Mouse (Mus musculus): ENCODE measurements at regions not wholly inside any gene's neighbourhood (a gene's known extent, or its start where the extent isn't known, plus 50 kb on each side); places are given as distances from the start of the nearest gene placed in this dataset.

DNA sequence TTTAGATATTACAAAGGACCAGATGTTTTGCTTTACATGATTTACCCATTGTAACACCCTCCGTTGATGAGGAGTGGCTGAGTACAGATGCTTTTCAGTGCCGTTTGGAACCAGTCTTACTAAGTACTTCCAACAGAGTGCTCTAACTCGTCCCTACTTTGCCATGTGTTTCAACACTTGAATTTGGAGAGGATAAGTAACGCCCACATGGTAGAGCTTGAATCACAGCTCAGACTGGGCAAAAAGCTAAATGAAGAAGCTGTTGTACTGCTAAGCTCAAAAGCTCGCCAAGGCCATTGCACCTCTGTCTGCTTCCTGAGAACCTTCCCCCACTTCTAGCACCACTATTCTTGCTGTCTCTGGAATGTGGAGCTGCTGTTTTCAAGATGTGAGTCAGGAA is 471.1 kb downstream of the Nfib start:
- no peaks in the 10 kb centered on the region for H3K9me3 ChIP-seq (ENCODE audit: control insufficient read depth, insufficient read depth, low read depth, low read length)
- H3K4me1 ChIP-seq (ENCODE audit: control insufficient read depth in 2 of 2, insufficient read depth in 2 of 2, low read length in 2 of 2, poor library complexity in 1 of 2) = no peaks in the 10 kb centered on the region
- in situ Hi-C loops (cut with MboI; ENCODE audit: low sequenced_read_pairs in 2 of 2, unreplicated experiment in 2 of 2) = no loop called here
- no peaks in the 10 kb centered on the region for H3K36me3 ChIP-seq (ENCODE audit: control insufficient read depth, insufficient read depth, low read length, poor library complexity, severe bottlenecking)
- H3K4me3 ChIP-seq (ENCODE audit: insufficient read depth in 1 of 2, low read depth in 1 of 2, low read length in 2 of 2, poor library complexity in 1 of 2, severe bottlenecking in 1 of 2) = no peak overlapping the region
- H3K9ac ChIP-seq (ENCODE audit: insufficient read depth, low read depth, low read length, poor library complexity, severe bottlenecking) = no peak overlapping the region
- H3K27ac ChIP-seq (ENCODE audit: insufficient read depth, low read depth, low read length, poor library complexity, severe bottlenecking) = no peak overlapping the region
- no peak for DNase-seq (ENCODE audit: low read depth, low spot score)
- TF ChIP-seq CHD2 (IDR thresholded peaks at IDR 0.05; ENCODE audit: low read depth, low read length) (no peak), ZC3H11A (IDR thresholded peaks at IDR 0.05; ENCODE audit: borderline replicate concordance, low read depth, low read length) (no peak)

DNA sequence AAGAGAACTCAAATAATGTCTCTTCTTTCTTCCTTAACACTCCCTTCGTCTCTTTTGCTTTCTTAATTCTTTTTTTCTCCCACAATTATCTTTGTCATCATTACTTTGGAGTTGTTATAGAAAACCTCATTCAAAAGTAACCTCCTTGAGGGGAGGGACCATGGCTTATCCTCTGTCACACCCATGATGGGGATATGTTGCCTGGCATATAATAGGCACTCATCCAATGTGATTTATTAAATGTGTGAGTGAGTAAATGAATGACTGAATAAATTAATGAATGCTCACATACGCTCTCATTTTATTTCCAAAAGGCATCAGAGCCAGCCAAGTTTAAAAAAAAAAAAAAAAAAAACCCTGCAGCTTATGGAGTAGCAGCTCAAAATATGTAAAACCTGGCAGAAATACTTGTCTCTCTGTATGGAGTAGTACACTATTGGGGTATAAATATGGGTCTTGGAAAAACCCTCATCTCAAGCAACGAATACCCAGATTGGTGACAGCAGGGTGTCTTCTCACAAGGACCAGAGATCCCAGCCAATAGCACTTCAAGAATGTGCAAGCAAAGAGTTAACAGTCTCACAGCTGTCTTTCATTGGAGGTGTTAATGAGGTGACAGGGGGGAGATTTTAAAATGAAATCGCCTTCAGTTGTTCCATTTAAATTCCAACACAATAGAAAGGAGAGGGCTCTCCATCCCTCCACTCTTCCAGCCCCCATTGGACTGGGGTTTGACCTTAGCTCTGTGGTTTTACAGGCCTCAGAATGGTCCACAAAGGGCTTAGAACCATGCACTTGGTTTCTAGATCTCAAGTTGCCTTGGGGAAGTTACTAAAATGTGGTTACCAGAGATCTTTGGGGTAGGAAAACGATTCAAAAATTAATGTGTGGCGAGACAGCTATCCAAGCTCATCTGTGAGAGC is 479.1 kb downstream of the Nfib start:
- no peak for DNase-seq (ENCODE audit: low read depth, low spot score)
- Histone ChIP-seq H3K36me3 (ENCODE audit: control insufficient read depth, insufficient read depth, low read length, poor library complexity, severe bottlenecking) (no peaks in the 10 kb centered on the region), H3K4me1 (ENCODE audit: control insufficient read depth in 2 of 2, insufficient read depth in 2 of 2, low read length in 2 of 2, poor library complexity in 1 of 2) (no peaks in the 10 kb centered on the region), H3K27ac (ENCODE audit: insufficient read depth, low read depth, low read length, poor library complexity, severe bottlenecking) (no peak overlapping the region), H3K9ac (ENCODE audit: insufficient read depth, low read depth, low read length, poor library complexity, severe bottlenecking) (no peak overlapping the region), H3K9me3 (ENCODE audit: control insufficient read depth, insufficient read depth, low read depth, low read length) (no peaks in the 10 kb centered on the region), H3K4me3 (ENCODE audit: insufficient read depth in 1 of 2, low read depth in 1 of 2, low read length in 2 of 2, poor library complexity in 1 of 2, severe bottlenecking in 1 of 2) (no peak overlapping the region)
- TF ChIP-seq ZC3H11A (IDR thresholded peaks at IDR 0.05; ENCODE audit: borderline replicate concordance, low read depth, low read length) = no peak
- TF ChIP-seq MAFK (IDR thresholded peaks at IDR 0.05; ENCODE audit: insufficient read depth, low read depth, low read length) = no peak
- no peak for TF ChIP-seq CHD2 (IDR thresholded peaks at IDR 0.05; ENCODE audit: low read depth, low read length)
- no peak for TF ChIP-seq HCFC1 (IDR thresholded peaks at IDR 0.05; ENCODE audit: borderline replicate concordance, insufficient read depth, low read length)
- TF ChIP-seq ZNF384 (IDR thresholded peaks at IDR 0.05; ENCODE audit: low read depth, low read length) = no peak
- in situ Hi-C loops (cut with MboI; ENCODE audit: low sequenced_read_pairs in 2 of 2, unreplicated experiment in 2 of 2) = no loop called here

DNA sequence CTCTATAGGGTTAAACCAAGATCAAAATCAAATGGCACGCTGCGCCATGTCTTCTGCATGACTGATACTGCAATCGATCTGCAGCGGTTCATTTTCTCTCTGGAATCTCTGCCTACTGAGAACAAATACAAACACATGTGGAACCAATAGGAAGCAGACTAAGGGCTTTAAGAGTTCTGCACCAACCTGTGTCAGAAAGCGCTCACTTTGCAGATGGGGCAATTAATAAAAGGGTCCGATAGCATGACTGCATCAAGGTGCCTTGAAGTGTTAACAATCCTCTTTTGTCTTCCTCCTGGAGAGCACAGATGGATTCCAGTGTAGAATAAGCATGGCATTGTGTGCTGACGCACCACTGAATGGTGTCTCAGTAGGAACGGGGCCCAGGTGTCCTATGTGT is 484.8 kb downstream of the Nfib start:
- Histone ChIP-seq H3K4me1 (ENCODE audit: control insufficient read depth in 2 of 2, insufficient read depth in 2 of 2, low read length in 2 of 2, poor library complexity in 1 of 2) (no peaks in the 10 kb centered on the region), H3K36me3 (ENCODE audit: control insufficient read depth, insufficient read depth, low read length, poor library complexity, severe bottlenecking) (no peaks in the 10 kb centered on the region), H3K4me3 (ENCODE audit: insufficient read depth in 1 of 2, low read depth in 1 of 2, low read length in 2 of 2, poor library complexity in 1 of 2, severe bottlenecking in 1 of 2) (no peak overlapping the region), H3K27ac (ENCODE audit: insufficient read depth, low read depth, low read length, poor library complexity, severe bottlenecking) (no peak overlapping the region), H3K9ac (ENCODE audit: insufficient read depth, low read depth, low read length, poor library complexity, severe bottlenecking) (no peak overlapping the region), H3K9me3 (ENCODE audit: control insufficient read depth, insufficient read depth, low read depth, low read length) (no peaks in the 10 kb centered on the region)
- no peak for TF ChIP-seq MAFK (IDR thresholded peaks at IDR 0.05; ENCODE audit: insufficient read depth, low read depth, low read length)
- no peak for TF ChIP-seq HCFC1 (IDR thresholded peaks at IDR 0.05; ENCODE audit: borderline replicate concordance, insufficient read depth, low read length)
- TF ChIP-seq CHD2 (IDR thresholded peaks at IDR 0.05; ENCODE audit: low read depth, low read length) = no peak
- no peak for TF ChIP-seq ZNF384 (IDR thresholded peaks at IDR 0.05; ENCODE audit: low read depth, low read length)
- no peak for TF ChIP-seq ZC3H11A (IDR thresholded peaks at IDR 0.05; ENCODE audit: borderline replicate concordance, low read depth, low read length)
- in situ Hi-C loops (cut with MboI; ENCODE audit: low sequenced_read_pairs in 2 of 2, unreplicated experiment in 2 of 2) = no loop called here
- no peak for DNase-seq (ENCODE audit: low read depth, low spot score)

DNA sequence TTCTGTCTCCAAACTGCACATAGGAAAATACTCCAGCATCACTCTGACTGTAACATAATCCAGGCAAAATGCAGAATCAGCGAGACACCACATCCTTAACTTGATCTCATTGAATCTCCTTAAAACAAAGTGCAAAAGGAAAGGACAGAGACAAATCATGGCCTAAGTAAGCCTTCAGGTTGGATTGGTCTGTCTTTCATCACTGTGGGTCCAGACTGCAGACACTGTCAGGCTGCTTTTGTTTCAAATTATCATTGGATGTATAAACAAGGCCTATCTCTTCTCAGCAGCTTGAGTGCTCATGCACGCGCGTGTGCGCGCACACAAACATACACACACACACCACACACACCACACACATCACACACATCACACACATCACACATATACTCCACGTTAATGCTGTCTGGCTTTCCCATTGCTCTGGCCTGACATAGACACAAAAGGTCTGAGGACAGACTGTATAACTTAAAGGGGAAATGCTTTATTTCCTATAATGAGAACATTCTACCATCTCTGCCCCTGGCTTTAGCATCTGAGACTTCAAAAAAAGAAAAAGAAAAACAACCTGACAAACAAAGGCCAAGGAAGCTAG is 485.3 kb downstream of the Nfib start:
- no peaks in the 10 kb centered on the region for H3K36me3 ChIP-seq (ENCODE audit: control insufficient read depth, insufficient read depth, low read length, poor library complexity, severe bottlenecking)
- H3K4me3 ChIP-seq (ENCODE audit: insufficient read depth in 1 of 2, low read depth in 1 of 2, low read length in 2 of 2, poor library complexity in 1 of 2, severe bottlenecking in 1 of 2) = no peak overlapping the region
- H3K27ac ChIP-seq (ENCODE audit: insufficient read depth, low read depth, low read length, poor library complexity, severe bottlenecking) = no peak overlapping the region
- H3K9me3 ChIP-seq (ENCODE audit: control insufficient read depth, insufficient read depth, low read depth, low read length) = no peaks in the 10 kb centered on the region
- no peak overlapping the region for H3K9ac ChIP-seq (ENCODE audit: insufficient read depth, low read depth, low read length, poor library complexity, severe bottlenecking)
- in situ Hi-C loops (cut with MboI; ENCODE audit: low sequenced_read_pairs in 2 of 2, unreplicated experiment in 2 of 2) = no loop called here
- no peak for DNase-seq (ENCODE audit: low read depth, low spot score)
- no peak for TF ChIP-seq CHD2 (IDR thresholded peaks at IDR 0.05; ENCODE audit: low read depth, low read length)
- H3K4me1 ChIP-seq (ENCODE audit: control insufficient read depth in 2 of 2, insufficient read depth in 2 of 2, low read length in 2 of 2, poor library complexity in 1 of 2) = no peaks in the 10 kb centered on the region

DNA sequence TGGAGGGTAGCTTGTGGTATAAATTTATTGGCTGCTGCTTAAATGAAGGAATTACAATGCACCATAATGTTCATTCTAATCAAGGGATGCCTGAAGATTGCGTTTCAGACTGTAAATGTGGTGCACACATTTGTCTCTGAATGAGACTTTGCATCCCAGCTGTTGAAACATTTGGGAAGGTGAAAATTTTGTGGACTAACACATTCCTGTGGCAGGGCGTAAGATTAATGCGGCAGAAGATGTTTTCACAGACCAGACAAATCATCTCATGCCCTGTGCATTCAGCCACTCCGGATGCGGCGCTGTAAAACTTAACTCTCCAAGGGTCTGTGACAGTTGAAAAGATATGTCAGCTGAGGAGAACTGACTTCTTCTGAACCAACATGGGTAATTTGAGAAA is 486.9 kb downstream of the Nfib start:
- Histone ChIP-seq H3K4me3 (ENCODE audit: insufficient read depth in 1 of 2, low read depth in 1 of 2, low read length in 2 of 2, poor library complexity in 1 of 2, severe bottlenecking in 1 of 2) (no peak overlapping the region), H3K4me1 (ENCODE audit: control insufficient read depth in 2 of 2, insufficient read depth in 2 of 2, low read length in 2 of 2, poor library complexity in 1 of 2) (no peaks in the 10 kb centered on the region), H3K9me3 (ENCODE audit: control insufficient read depth, insufficient read depth, low read depth, low read length) (no peaks in the 10 kb centered on the region), H3K9ac (ENCODE audit: insufficient read depth, low read depth, low read length, poor library complexity, severe bottlenecking) (no peak overlapping the region), H3K36me3 (ENCODE audit: control insufficient read depth, insufficient read depth, low read length, poor library complexity, severe bottlenecking) (no peaks in the 10 kb centered on the region), H3K27ac (ENCODE audit: insufficient read depth, low read depth, low read length, poor library complexity, severe bottlenecking) (no peak overlapping the region)
- no peak for DNase-seq (ENCODE audit: low read depth, low spot score)
- TF ChIP-seq CHD2 (IDR thresholded peaks at IDR 0.05; ENCODE audit: low read depth, low read length) (no peak), ZC3H11A (IDR thresholded peaks at IDR 0.05; ENCODE audit: borderline replicate concordance, low read depth, low read length) (no peak), HCFC1 (IDR thresholded peaks at IDR 0.05; ENCODE audit: borderline replicate concordance, insufficient read depth, low read length) (no peak), ZNF384 (IDR thresholded peaks at IDR 0.05; ENCODE audit: low read depth, low read length) (no peak), MAFK (IDR thresholded peaks at IDR 0.05; ENCODE audit: insufficient read depth, low read depth, low read length) (no peak)
- in situ Hi-C loops (cut with MboI; ENCODE audit: low sequenced_read_pairs in 2 of 2, unreplicated experiment in 2 of 2) = no loop called here
